Mouse (Mus musculus): ENCODE measurements around the gene Kcnc1. TPM values are rescaled to one million over a fixed set of nuclear protein-coding genes. Genes with fewer than 3 reads are reported as not detected.

Kcnc1 gene
- polyA plus RNA-seq, 1 experiment: not detected

GRCm38 (mm10) chr7:46417467-46417866, 21.2 kb downstream of the Kcnc1 start:
- H3K4me1 ChIP-seq: peaks cover 10% of the 10 kb centered on the region
- no peaks in the 10 kb centered on the region for H3K9me3 ChIP-seq
- no peak for TF ChIP-seq GATA1 (IDR thresholded peaks at IDR 0.05; ENCODE audit: borderline replicate concordance, low read length)
- TF ChIP-seq FLI1 (IDR thresholded peaks at IDR 0.05; ENCODE audit: low read length): no peak
- no peak overlapping the region for H3K4me3 ChIP-seq (replicated peaks)
- H3K27me3 ChIP-seq (replicated peaks): peaks cover 86% of the 10 kb centered on the region
- no peaks in the 10 kb centered on the region for H3K36me3 ChIP-seq (replicated peaks; ENCODE audit: low read length)

- Histone ChIP-seq H3K36me3 (replicated peaks; ENCODE audit: low read length) (no peaks in the 10 kb centered on the region), H3K4me3 (replicated peaks) (no peak overlapping the region), H3K9me3 (no peaks in the 10 kb centered on the region), H3K4me1 (peaks cover 15% of the 10 kb centered on the region), H3K27me3 (replicated peaks) (peaks cover 85% of the 10 kb centered on the region)
- no peak for TF ChIP-seq FLI1 (IDR thresholded peaks at IDR 0.05; ENCODE audit: low read length)
- no peak for TF ChIP-seq GATA1 (IDR thresholded peaks at IDR 0.05; ENCODE audit: borderline replicate concordance, low read length)
Observed at GRCm38 (mm10) chr7:46418102-46418622, 21.9 kb downstream of the Kcnc1 start.

GRCm38 (mm10) chr7:46421535-46421934, 25.2 kb downstream of the Kcnc1 start:
- Histone ChIP-seq H3K9me3 (no peaks in the 10 kb centered on the region), H3K4me1 (peaks cover 19% of the 10 kb centered on the region)
- TF ChIP-seq FLI1 (IDR thresholded peaks at IDR 0.05; ENCODE audit: low read length): no peak
- no peak for TF ChIP-seq GATA1 (IDR thresholded peaks at IDR 0.05; ENCODE audit: borderline replicate concordance, low read length)

GRCm38 (mm10) chr7:46422052-46422763, 25.9 kb downstream of the Kcnc1 start:
- no peaks in the 10 kb centered on the region for H3K9me3 ChIP-seq
- no peak for TF ChIP-seq GATA1 (IDR thresholded peaks at IDR 0.05; ENCODE audit: borderline replicate concordance, low read length)
- no peak for TF ChIP-seq FLI1 (IDR thresholded peaks at IDR 0.05; ENCODE audit: low read length)
- H3K4me1 ChIP-seq: peaks cover 17% of the 10 kb centered on the region
- peaks cover 89% of the 10 kb centered on the region for H3K27me3 ChIP-seq (replicated peaks)
- no peaks in the 10 kb centered on the region for H3K36me3 ChIP-seq (replicated peaks; ENCODE audit: low read length)
- no peak overlapping the region for H3K4me3 ChIP-seq (replicated peaks)

More at GRCm38 (mm10) chr7:46421535-46421934, 25.2 kb downstream of the Kcnc1 start:
- H3K4me3 ChIP-seq (replicated peaks): no peak overlapping the region
- peaks cover 86% of the 10 kb centered on the region for H3K27me3 ChIP-seq (replicated peaks)
- H3K36me3 ChIP-seq (replicated peaks; ENCODE audit: low read length): no peaks in the 10 kb centered on the region

- H3K4me3 ChIP-seq (replicated peaks): no peak overlapping the region
- peaks cover 17% of the 10 kb centered on the region for H3K4me1 ChIP-seq
- no peaks in the 10 kb centered on the region for H3K36me3 ChIP-seq (replicated peaks; ENCODE audit: low read length)
- no peaks in the 10 kb centered on the region for H3K9me3 ChIP-seq
- peaks cover 91% of the 10 kb centered on the region for H3K27me3 ChIP-seq (replicated peaks)
- TF ChIP-seq FLI1 (IDR thresholded peaks at IDR 0.05; ENCODE audit: low read length) (no peak), GATA1 (IDR thresholded peaks at IDR 0.05; ENCODE audit: borderline replicate concordance, low read length) (no peak)
Observed at GRCm38 (mm10) chr7:46422764-46423412, 26.6 kb downstream of the Kcnc1 start.

- H3K4me3 ChIP-seq (replicated peaks): no peak overlapping the region
- no peaks in the 10 kb centered on the region for H3K36me3 ChIP-seq (replicated peaks; ENCODE audit: low read length)
- no peak for TF ChIP-seq GATA1 (IDR thresholded peaks at IDR 0.05; ENCODE audit: borderline replicate concordance, low read length)
- no peak for TF ChIP-seq FLI1 (IDR thresholded peaks at IDR 0.05; ENCODE audit: low read length)
- H3K4me1 ChIP-seq: peaks cover 13% of the 10 kb centered on the region
- peaks cover 91% of the 10 kb centered on the region for H3K27me3 ChIP-seq (replicated peaks)
- H3K9me3 ChIP-seq: no peaks in the 10 kb centered on the region
Observed at GRCm38 (mm10) chr7:46423951-46424350, 27.7 kb downstream of the Kcnc1 start.

GRCm38 (mm10) chr7:46425012-46425411, 28.7 kb downstream of the Kcnc1 start:
- H3K27me3 ChIP-seq (replicated peaks): peaks cover 88% of the 10 kb centered on the region
- TF ChIP-seq GATA1 (IDR thresholded peaks at IDR 0.05; ENCODE audit: borderline replicate concordance, low read length) (no peak), FLI1 (IDR thresholded peaks at IDR 0.05; ENCODE audit: low read length) (no peak)
- H3K4me3 ChIP-seq (replicated peaks): no peak overlapping the region
- H3K4me1 ChIP-seq: peaks cover 16% of the 10 kb centered on the region
- H3K36me3 ChIP-seq (replicated peaks; ENCODE audit: low read length): no peaks in the 10 kb centered on the region
- H3K9me3 ChIP-seq: no peaks in the 10 kb centered on the region

- no peaks in the 10 kb centered on the region for H3K36me3 ChIP-seq (replicated peaks; ENCODE audit: low read length)
- no peak overlapping the region for H3K4me3 ChIP-seq (replicated peaks)
- peaks cover 19% of the 10 kb centered on the region for H3K9me3 ChIP-seq
- TF ChIP-seq FLI1 (IDR thresholded peaks at IDR 0.05; ENCODE audit: low read length): no peak
- TF ChIP-seq GATA1 (IDR thresholded peaks at IDR 0.05; ENCODE audit: borderline replicate concordance, low read length): no peak
- H3K27me3 ChIP-seq (replicated peaks): peaks cover 79% of the 10 kb centered on the region
- H3K4me1 ChIP-seq: peaks cover 10% of the 10 kb centered on the region
Observed at GRCm38 (mm10) chr7:46433874-46434273, 37.6 kb downstream of the Kcnc1 start.

GRCm38 (mm10) chr7:46435833-46436232, 39.5 kb downstream of the Kcnc1 start:
- no peak overlapping the region for H3K4me3 ChIP-seq (replicated peaks)
- no peak for TF ChIP-seq FLI1 (IDR thresholded peaks at IDR 0.05; ENCODE audit: low read length)
- no peak for TF ChIP-seq GATA1 (IDR thresholded peaks at IDR 0.05; ENCODE audit: borderline replicate concordance, low read length)
- peaks cover 19% of the 10 kb centered on the region for H3K9me3 ChIP-seq
- H3K36me3 ChIP-seq (replicated peaks; ENCODE audit: low read length): peaks cover 3% of the 10 kb centered on the region
- H3K4me1 ChIP-seq: peaks cover 22% of the 10 kb centered on the region
- H3K27me3 ChIP-seq (replicated peaks): peaks cover 64% of the 10 kb centered on the region

All from megakaryocyte, embryonic 14.5 days (primary cell).